Mouse (Mus musculus) myocyte (in vitro differentiated cells): ENCODE measurements around the gene Gli3.

ENCODE experiments used
- MYOG ChIP-seq, 3 experiments: IDR thresholded peaks; one replicate each; pipeline ENCODE4 v1.6.1; 2011; ENCODE audit warnings: control low read depth in 2 of 3, low read depth in 2 of 3, mild to moderate bottlenecking in 2 of 3; ENCODE audit not compliant: insufficient read length in 2 of 3, control insufficient read depth in 1 of 3, insufficient read depth in 1 of 3
- POLR2A ChIP-seq: IDR thresholded peaks from one replicate; pipeline ENCODE4 v1.6.1; 2011; ENCODE audit warnings: low read depth, mild to moderate bottlenecking, control low read depth, moderate library complexity; ENCODE audit not compliant: insufficient read length
- POLR2AphosphoS2 ChIP-seq: IDR thresholded peaks from one replicate; pipeline ENCODE4 v1.6.1; 2011; ENCODE audit warnings: low read depth, control low read depth; ENCODE audit not compliant: insufficient read length
- SRF ChIP-seq: IDR thresholded peaks from one replicate; pipeline ENCODE4 v1.6.1; 2011; ENCODE audit warnings: low read depth; ENCODE audit not compliant: control insufficient read depth, insufficient read length

- TF ChIP-seq POLR2AphosphoS2 (no peak), MYOG (IDR thresholded peaks at IDR 0.05; ENCODE audit: control insufficient read depth in 1 of 3, insufficient read depth in 1 of 3, insufficient read length in 2 of 3, low read depth in 2 of 3) (no peak), SRF (no peak), POLR2A (no peak)
Observed at GRCm38 (mm10) chr13:15713486-15713885, 250.5 kb downstream of the Gli3 start.
